ENCODE assay signal across 20 mouse cellular contexts in the genomic region with DNA sequence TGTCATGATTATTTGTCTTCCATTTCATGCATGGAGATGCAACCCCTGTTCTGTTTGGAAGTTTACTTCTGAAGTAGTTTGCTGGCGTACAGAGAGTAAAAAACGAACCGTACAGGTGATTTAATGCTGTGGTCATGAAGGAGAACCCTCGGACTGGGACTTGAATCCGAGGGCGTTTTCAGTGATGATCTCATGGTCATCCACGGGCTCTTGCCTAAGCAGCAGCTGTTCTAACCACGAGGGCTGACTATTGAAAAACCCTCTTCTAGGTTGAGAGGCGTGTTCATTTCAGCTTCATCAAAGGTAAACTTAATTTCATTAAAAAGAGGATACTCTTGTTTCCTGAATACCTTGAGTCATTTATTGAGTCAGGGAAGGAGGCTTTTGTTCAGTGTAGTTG.
A peak's percentile ranks its signal among the peaks of the same experiment; 100 is the strongest.
DNase-seq lines count a peak whose midpoint lies in the region; ATAC-seq and TF ChIP-seq lines count a peak whose summit lies in the region.
"Had no signal": no experiment of that assay in that cellular context is flagged by ENCODE, and none has a peak within 500 bp of the region (broad histone marks: within the 10 kb centered on the region; RNA-seq: fewer than 3 reads in every experiment).

No protein-coding gene starts in this region.

- no peak for ATAC-seq in hindbrain, embryonic 14.5 days (ENCODE audit: low FRiP score)
- ATAC-seq: activated CD4-positive, CD25-positive, alpha-beta regulatory T cell, adult 4 months; CD4-positive, CD25-positive, alpha-beta regulatory T cell, adult 4 months; Patski had no signal

- H3K9me3 ChIP-seq in hindbrain, embryonic 14.5 days (ENCODE audit: control insufficient read depth, low read length), result peaks cover 8% of the 10 kb centered on the region; the same call in 1 of the 2 replicates
- H3K9me3 ChIP-seq: G1E had no signal

- no peaks in the 10 kb centered on the region for H3K27me3 ChIP-seq in myocyte (ENCODE audit: control insufficient read depth, insufficient read depth, insufficient read length)
- H3K27me3 ChIP-seq in hindbrain, embryonic 14.5 days (ENCODE audit: control insufficient read depth, insufficient read depth, low read length), result no peaks in the 10 kb centered on the region
- H3K27me3 ChIP-seq: CH12.LX, Patski had no signal

- H3K27ac ChIP-seq in hindbrain, embryonic 14.5 days, result no peak overlapping the region

- H3K4me2 ChIP-seq in myocyte (ENCODE audit: low read depth), result peak overlapping the region; percentile 38
- no peak overlapping the region for H3K4me2 ChIP-seq in hindbrain, embryonic 14.5 days (replicated peaks)

- no peaks in the 10 kb centered on the region for H3K36me3 ChIP-seq in myocyte (ENCODE audit: control insufficient read depth, insufficient read depth)
- H3K36me3 ChIP-seq in hindbrain, embryonic 14.5 days (replicated peaks; ENCODE audit: control insufficient read depth, insufficient read depth), result no peaks in the 10 kb centered on the region

- TF ChIP-seq POLR2A in myocyte (IDR thresholded peaks at IDR 0.05; ENCODE audit: insufficient read length, low read depth), result no peak

- H3K9ac ChIP-seq in hindbrain, embryonic 14.5 days, result no peak overlapping the region

- 96% methylated on average over 9 of the region's 9 CpGs for WGBS in hindbrain, embryonic 14.5 days

- H3K79me2 ChIP-seq in myocyte (ENCODE audit: control insufficient read depth, insufficient read depth), result no peaks in the 10 kb centered on the region

- no peak overlapping the region for H3K4me3 ChIP-seq in myocyte
- H3K4me3 ChIP-seq in hindbrain, embryonic 14.5 days (replicated peaks; ENCODE audit: low read length), result no peak overlapping the region

- no peaks in the 10 kb centered on the region for H3K4me1 ChIP-seq in hindbrain, embryonic 14.5 days (replicated peaks; ENCODE audit: control insufficient read depth, insufficient read depth, low read length)

- peak; percentile 38 for DNase-seq in 416B (ENCODE audit: low read depth)
- DNase-seq in hindbrain, embryonic 14.5 days (ENCODE audit: low spot score), result no peak
- no peak for DNase-seq in adrenal gland, adult 8-10 months
- DNase-seq: adrenal gland, adult 2 months; adrenal gland, postnatal 10 days; adrenal gland, postnatal 14 days; adrenal gland, postnatal 25 days; adrenal gland, postnatal 36 days; B cell, adult 2 months; cerebellum, adult 11 months; cerebellum, adult 11-12 months; cerebellum, adult 18-20 months; cerebellum, adult 2 months; cerebellum, adult 8-10 months had no signal

- H3ac ChIP-seq in myocyte (ENCODE audit: control insufficient read depth, insufficient read length), result no peak overlapping the region

TF ChIP-seq in myocyte, 11 proteins besides CTCF, POLR2A, EP300 and RAD21:
- TF ChIP-seq TCF12 (IDR thresholded peaks at IDR 0.05; ENCODE audit: insufficient read depth, poor library complexity, severe bottlenecking) (no peak), MYOG (IDR thresholded peaks at IDR 0.05; ENCODE audit: control insufficient read depth in 1 of 3, insufficient read depth in 1 of 3, insufficient read length in 2 of 3, low read depth in 2 of 3) (peak in 2 of 3 experiments; percentile 26 to 63), E2F4 (IDR thresholded peaks at IDR 0.05; ENCODE audit: insufficient read depth) (no peak), SRF (IDR thresholded peaks at IDR 0.05; ENCODE audit: control insufficient read depth, insufficient read length, low read depth) (no peak), MYOD1 (IDR thresholded peaks at IDR 0.05; ENCODE audit: control insufficient read depth in 1 of 3, insufficient read length in 2 of 3, low read depth in 2 of 3) (peak in 2 of 3 experiments; percentile 24 to 33), USF1 (IDR thresholded peaks at IDR 0.05; ENCODE audit: low read depth) (no peak), CEBPB (IDR thresholded peaks at IDR 0.05; ENCODE audit: insufficient read depth, poor library complexity, severe bottlenecking) (peak; percentile 70; the same call in 1 of the 2 replicates), MAX (IDR thresholded peaks at IDR 0.05; ENCODE audit: low read depth) (no peak), REST (IDR thresholded peaks at IDR 0.05; ENCODE audit: insufficient read depth, insufficient read length) (no peak), TCF3 (IDR thresholded peaks at IDR 0.05; ENCODE audit: insufficient read length, low read depth) (no peak), POLR2AphosphoS2 (IDR thresholded peaks at IDR 0.05; ENCODE audit: insufficient read length, low read depth) (no peak)
TF ChIP-seq in myocyte: peak in this region for 3.
